Mouse (Mus musculus) lung, postnatal 14 days (tissue): ENCODE data around the gene Npvf.

Source experiments
- DNase-seq: peaks from one replicate; pipeline ENCODE4 v3.0.0; 2021

Npvf gene

DNA sequence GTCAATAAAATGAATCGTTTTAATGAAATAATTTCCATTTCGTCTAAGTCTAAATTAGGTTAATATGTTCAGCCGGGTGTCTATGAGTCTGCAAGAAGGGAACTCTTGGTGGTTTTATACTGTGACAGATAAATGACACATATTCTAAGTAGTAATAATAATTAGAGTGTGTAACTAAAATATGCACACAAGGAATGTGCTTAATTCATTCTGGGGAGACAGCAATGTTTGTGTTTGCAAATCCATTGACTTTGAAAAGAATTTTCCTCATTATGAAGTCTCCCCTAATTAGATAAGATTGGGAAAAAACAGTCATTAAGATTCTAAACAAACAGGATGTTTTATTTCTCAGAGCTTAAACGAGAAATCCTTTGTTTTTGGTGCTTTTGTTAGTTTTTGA is at the start of gene Npvf:
Npvf (minus strand) TSS at position 84 of the 400 bp plus-strand sequence.
- DNase-seq: no peak

DNA sequence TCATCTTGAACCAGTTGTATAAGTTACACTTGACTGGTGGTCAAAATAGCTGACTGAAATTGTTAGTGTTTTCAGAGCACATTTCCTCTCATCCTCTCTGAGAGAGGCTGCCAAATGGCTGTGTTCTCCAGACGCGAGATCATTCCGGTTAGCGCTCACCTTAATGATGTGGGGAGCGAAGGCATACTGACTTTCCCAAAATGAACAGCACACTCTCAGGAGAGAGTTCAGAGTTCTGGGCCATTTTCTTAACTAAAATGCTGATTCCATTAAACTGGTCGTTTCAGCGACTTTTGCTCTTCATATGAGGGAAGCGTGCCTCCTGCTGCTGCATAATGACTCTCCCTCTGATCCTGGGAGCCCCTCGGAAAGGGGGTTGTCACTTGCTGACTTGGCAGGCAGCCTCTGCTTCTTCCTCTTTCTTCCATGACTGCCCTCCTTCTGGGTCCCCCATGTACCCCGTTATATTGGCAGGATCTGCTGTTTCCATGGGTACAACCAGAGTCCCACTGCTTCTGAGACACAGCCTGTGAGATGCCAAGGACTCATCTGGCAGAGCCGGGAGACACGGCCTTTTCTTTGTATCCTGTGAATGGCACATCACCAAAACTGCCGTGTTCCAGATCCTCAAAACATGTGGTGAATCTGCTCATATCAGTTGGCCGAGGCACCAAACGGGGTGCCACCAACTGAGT is 35.0 kb upstream of the Npvf start:
- DNase-seq: no peak

DNA sequence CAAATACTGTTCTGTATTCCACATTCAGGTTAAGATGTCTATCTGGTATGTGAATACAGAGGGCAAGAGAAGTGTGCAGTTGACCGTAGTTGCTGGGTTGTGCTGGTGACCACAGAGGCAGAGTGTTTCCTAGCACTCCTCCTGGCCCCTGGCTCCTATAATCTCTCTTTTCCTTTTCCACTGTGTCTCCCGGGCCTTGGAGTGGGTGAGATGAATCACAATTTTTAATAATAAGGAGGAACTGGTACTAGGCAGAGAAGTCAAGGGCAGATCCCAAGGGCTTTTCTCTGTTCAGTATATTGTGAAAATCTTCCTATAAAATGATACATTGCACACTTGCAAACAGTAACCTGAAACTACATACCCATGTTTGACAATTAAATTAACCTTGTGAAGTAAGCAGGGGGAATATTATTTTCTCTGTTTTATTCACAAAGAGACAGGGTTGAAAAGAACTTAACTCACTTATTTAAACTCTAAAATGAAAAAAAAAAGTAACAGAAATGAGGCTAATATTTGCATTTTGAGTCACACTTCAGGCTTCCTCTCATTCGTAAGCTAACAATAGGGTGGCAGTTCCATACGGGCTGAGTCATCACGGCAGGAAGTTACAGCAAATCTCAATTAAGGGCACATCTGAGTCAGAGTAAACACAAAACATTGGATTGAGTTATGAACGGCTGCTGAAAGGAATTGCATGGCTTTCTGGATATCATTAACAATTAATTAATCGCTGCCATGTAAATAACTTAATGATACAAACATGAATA is 30.6 kb upstream of the Npvf start:
- DNase-seq: no peak

DNA sequence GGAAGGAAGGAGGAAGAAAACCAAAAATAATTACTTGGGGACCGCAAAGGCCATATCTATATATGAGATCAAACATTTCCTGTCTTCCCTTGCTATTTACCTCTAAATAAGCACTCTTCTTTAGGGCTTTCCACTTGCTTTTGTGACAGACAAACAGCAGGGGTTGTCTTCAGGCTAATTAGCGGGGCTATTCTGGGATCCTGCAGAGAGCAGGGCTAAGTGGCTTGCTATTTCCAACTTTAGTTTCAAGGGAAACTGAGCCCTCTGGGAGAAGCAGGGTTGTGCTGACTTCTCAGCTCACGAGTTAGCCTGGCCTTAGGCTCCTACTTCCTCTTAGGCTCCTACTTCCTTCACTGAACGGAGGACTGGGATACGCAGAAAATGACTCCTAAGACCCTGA is 27.3 kb upstream of the Npvf start:
- DNase-seq: no peak

DNA sequence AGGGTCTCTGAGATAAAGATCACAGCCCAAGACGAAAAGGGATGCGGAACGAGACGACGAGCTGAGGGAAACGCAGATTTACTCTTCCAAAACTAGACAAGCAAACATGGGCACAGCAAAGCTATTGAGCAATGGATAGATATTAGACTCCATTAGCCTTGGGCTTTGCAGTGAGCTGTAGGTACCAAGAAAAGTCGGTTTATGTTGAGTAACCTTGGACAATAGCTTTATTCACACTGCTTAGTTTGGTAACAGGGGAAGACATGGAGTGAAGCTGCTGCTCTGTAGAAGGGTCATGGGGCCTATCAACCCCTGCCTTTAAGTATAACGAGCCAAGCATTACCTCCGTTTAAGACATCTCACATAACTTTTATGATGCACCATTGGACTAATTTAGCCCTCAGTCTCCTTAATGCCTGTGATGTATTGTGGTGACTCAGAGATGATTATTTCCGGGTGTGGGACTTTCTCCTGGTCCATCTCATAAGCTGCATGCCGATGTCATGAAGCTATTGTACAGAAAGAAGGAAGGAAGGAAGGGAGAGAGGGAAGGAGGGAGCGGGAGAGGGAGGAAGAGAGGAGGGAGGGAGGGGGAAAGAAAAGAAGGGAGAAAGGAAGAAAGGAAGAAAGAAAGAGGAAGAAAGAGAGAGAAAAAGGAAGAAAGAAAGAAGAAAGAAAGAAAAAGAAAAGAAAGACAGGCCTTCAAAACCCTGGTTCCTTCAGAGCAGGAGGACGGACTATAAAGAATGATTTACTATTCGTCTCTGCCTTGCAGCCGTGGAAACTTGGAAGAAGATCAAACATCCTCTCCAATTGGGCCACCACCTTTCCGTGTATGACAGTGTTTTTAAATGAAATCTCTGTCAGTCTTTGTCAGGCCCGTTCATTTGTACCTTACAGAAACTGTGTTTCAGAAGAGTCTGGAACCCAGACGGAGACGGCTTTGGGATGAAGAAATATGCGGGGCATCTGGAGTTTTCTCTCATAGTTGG is 26.3 kb upstream of the Npvf start:
- no peak for DNase-seq

DNA sequence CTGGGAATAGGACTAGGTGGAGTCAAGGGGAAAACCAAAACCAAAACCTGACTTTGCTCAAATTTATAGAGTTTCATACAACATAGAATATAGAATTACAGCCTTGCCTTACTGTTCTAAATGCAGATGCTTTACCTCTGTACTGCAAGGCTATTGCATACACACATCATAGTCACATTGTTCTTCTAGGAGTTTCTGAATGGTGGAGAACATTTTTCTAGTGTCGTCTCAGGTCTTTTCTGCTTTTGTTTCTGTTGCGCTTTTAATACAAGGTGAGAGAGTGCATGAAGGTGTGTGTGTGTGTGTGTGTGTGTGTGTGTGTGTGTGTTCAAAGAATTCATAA is 25.2 kb upstream of the Npvf start:
- no peak for DNase-seq

DNA sequence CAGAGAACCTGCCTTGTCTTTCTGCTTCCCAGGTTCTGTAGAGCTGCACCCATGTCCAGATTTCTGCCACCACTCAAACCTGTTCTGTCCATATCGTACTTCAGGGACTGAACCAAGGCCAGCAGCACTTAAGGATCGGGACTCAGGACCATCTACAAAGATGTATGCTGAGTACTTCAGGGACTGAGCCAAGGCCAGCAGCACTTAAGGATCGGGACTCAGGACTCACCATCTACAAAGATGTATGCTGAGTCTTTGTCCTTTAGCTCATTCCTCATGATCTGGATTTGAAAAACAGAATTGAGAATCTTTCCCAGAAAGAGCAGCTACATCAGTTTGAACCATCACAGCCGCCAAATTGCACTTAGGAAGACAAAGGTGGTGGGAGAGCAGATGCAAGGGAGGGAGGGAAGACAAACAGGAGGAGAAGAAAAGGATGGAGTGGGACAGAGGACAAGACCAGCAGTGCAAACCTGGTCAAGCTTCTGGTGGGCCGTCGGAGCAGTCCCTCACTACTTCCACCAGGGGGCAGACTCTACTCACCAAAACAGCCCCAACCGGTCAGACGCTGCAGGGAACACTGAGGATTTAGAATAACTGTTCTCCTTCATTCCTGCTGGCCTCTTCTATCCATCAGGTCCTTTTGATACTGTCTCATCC is 24.7 kb upstream of the Npvf start:
- peak; percentile 79 for DNase-seq

DNA sequence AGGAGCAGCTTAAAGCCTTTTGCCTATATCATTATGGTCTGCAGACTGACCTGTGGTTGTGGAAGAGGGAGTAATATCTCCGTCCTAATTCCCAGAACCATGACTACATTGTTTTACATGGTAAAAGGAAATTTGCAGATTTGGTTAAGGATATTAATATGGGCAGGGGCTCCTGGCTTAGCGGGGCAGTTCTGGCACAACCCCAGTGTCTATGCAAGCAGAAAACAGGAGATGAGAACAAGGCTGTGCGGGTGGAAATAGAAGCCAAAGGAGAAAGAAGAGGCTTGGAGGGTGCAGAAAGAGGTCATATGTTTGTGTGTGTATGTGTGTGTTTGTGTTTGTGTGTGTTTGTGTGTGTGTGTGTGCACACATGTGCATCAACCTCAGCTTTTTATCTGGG is 17.0 kb upstream of the Npvf start:
- no peak for DNase-seq

DNA sequence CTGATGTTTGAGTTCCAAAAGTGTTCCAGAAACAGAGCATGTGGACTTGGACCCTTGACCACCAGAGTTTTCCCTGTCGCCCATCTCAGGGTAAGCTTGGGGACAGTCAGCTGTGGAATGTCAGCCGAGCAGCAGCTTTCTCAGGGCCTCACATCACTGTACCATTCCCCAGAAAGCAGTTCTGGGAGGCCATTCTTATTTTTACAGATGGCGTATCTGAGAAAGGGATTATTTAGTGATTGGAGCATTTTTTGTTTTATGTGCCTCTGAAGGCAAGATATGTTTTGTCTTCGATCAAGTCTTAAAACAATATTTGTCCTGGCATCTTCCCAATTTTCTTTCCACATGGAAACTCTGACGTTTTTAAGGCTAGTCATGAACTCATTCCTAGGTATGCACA is 12.7 kb upstream of the Npvf start:
- no peak for DNase-seq

DNA sequence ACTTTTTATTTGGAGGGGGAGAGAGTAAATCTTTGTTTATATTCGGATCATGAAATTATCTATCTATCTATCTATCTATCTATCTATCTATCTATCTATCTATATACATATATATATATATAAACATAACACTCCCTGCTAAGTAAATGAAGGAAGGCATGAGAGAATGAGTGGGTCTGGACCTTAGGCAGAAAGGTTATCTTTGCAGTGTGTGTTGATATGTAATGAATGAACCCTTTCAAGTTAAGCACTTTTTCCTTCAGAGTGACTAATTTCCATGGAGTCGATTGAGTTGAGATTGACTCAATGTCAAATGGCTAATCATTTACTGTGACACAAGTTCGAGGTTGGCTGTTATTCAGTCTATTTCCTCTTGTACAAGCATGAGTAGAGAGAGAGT is 10.8 kb upstream of the Npvf start:
- DNase-seq: no peak

DNA sequence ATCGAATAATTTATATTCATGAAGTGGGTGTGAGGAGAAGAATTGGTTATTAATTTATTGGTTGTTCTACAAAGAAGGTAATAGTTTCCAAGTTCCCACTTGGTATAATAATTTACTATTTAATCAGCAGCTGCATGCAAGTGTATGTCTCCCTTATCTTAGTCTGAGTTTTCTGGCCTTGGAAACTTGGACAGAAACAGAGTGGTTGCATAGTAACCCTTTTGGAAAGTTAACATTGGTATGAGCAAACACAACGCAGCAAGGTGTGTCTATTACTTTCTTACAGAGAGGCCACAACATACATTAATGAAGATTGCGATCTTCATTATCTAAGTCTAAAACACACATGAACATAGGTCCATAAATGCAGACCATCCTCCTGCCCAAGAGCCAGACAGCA is 10.0 kb upstream of the Npvf start:
- DNase-seq: no peak

DNA sequence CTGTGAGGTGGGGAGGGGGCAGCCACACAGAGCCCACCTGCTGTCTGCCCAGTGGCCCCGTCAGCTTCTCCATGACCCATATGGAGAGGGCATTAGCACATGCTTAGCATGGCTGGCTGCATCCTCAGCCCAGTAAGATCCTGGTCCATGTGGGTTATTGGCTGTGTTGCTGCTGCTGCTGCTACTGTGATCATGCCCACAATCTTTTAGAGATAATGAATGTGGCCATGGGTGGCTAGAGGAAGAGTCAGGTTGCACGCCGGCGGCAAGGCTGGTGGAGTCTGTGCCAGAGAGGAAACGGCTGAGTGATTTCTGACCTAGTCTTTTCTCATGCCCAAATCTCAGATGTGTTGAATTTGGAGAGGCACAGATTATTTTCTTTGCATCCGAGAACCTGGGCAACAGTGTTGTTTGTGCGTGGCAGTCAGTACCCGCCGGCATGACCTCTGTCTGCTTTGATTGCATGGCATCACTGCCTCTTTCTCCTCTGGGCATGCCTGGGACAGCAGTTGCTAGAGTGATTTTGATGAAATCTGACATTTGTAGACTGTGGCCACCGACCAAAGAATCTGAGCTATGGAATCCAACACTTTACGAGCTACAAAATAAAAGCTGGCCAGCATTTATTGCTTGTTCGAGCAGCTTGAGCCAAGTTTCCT is 8.8 kb upstream of the Npvf start:
- no peak for DNase-seq

DNA sequence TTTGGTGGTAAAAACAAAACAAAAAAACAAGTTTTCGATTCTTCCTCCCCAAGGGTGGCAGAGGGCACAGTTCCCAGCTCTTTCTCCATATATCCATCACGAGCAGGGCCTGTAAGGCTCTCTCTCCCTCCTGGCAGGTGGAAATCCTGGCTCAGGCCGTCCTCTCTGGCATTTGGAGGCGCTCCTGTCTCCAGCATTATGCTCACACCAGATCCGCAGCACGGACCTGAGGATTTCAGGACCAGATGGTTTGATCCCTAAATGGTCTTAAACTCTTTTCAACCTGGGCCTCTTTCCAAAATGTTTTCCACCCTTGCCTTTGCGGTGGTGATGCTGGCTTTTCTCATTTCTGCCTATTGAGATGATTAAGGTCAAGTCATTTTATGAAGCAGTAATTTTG is 7.5 kb upstream of the Npvf start:
- no peak for DNase-seq

DNA sequence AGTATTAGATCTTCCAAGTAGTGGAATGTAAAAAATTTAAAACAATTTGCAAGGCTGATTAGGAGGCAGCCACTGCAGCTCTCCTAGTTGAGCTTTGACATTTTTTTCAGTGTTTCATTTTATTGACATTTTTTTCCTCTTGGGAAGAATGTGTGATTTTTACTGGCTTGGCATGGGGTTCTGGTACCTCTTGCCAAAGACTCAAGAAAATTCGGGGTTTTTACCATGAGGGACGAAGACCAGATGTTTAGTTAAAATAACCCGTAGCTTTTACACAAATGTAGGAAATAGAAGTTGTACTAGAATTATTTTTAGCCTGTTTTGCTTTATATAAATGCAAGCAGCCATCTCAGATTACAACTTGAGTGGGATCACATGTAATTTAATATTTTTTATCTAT is 4.2 kb upstream of the Npvf start:
- no peak for DNase-seq

DNA sequence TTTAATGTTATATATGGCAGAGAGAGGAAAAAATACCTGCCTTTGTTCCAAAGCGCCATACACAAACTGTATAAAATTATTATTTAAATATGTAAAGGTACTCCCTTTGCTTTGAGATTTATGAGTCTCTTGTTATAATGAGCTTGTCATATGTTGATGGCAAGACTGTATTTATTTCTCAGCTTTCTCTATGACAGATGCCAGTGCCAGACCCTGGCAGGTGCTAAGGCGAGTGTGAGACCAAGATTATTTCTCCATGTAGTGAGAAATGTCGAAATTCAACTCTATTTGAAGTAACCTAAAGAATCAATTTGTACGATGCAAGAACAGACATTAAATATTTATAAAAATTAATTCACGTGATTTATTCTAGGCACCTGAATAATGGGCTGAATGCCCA is 3.8 kb upstream of the Npvf start:
- DNase-seq: no peak

DNA sequence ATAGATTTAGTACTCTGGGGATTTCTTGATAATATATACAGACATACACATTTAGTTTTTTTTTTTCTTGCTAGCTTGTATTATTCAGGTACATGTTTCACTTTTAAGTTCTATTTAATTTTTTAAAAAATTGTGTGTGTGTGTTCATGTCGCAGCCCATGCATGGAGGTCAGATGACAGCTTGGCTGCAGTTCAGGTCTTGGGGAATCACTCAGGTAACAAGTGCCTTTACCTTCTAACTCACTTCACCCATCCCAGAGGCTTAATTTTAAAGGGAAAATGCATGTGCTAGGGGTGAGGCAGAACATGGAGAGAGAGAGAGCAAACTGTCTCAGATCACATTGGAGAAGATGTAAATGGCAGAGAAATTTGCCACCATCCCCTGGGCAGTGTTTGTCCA is 2.2 kb upstream of the Npvf start:
- no peak for DNase-seq

DNA sequence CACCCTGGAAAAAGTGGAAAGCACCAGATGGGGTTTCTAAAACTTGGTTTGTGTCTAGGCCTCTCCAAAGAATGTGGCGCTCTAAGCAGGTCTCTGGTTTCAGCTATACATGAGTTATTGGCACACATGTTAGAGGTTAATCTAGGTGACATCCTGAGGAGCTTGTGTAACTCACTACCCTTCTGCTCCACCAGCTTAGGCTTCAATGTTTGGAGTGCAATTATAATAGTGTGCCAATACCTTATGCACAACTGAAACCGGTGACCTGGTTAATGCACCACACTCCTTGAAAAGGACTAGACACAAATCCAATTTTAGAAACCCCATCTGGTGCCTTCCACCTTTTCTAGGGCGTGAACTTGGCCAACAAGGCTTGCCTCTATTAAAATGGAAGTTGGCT is 1.7 kb upstream of the Npvf start:
- DNase-seq: no peak

DNA sequence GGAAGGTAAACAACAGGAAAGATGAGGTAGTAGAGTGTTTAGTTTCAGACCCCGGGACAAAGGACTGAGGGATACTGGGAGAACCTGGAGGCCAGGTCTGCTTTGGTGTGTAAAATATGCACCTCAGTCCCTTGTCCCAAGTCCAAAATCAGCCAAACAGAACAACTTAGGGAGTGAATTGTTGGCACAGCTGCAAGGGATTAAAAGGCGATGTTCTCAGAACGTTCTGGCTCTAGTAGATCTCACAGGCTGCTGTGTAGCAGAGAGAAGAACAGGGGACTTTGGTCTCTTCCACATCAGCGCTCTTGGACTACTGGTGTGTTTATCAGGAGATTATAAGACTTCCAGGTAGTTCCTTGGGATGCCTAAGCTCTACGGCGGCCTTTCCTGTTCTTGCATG is 6.6 kb downstream of the Npvf start:
- no peak for DNase-seq

DNA sequence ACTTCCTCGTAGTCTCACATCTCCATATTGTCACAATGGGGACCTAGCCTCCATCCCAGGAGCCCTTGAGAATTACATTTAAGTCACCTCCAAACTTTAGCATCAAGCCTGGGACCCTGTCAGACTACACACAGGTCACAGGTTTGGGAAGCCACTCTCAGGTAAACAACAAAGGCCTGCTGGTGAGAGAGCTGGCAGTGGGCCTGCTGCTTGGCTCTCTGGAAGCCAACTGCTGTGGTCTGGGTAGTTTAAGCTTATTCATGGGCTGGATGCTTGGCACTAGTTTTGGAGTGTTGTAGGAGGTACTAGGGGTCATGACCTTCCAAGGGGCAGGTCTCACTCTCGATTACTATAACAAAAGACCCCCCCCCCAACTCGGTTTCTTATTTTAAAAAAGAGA is 7.6 kb downstream of the Npvf start:
- DNase-seq: no peak

DNA sequence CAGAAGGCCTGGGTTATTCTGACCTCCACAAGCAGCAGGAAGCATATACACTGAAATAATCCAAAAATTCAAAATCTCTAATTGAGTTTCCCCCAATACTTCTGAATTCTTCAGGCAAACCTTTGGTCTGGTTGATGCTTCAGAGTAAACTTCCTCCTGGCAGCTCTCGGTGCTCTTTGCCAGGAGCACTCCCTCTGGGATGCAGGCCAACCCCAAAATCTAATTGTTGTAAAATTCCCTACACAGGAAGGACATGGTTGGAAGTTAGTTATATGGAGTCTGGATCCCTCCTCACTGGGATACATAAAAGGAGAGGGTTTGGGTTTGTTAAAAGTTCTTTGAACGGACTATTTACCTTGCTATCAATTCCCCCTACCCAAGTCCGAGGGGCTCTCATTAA is 9.5 kb downstream of the Npvf start:
- peak; percentile 35 for DNase-seq

DNA sequence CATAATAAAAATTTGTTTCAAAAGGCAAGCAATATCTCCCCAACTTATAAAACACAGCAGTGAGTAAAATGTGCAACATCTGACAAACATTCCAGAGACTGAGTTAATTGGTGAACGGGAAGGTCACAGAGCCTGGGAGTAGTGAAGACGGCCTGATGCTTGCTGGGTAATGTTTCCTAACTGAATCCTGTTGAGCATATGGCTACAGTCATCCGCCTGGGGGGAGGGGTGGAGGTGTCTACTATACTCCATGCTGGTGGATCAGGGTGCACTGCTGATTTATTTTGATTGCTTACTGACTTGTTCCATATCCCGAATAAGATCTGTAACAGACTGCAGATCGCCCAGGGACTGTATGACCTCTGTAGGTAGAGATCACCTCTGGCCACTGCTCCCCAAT is 12.3 kb downstream of the Npvf start:
- no peak for DNase-seq

DNA sequence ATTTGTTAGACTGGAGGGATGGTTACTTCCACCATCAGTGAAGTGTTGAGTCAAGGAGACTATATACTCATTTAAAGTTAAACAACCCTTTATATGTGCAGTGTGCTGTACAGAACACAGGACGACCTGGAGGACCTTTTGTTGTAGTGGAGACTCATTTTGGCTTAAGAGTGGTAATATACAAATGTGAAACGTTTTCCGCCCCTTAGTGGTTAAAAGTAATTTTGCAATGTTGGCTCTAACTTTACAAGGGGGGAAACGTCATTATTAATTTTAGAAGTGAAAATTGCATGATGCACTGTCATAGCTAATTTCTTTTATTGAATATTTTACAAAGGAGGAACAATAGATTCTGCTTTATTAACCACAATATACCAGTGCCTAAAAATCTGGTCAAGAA is 13.9 kb downstream of the Npvf start:
- peak; percentile 13 for DNase-seq

DNA sequence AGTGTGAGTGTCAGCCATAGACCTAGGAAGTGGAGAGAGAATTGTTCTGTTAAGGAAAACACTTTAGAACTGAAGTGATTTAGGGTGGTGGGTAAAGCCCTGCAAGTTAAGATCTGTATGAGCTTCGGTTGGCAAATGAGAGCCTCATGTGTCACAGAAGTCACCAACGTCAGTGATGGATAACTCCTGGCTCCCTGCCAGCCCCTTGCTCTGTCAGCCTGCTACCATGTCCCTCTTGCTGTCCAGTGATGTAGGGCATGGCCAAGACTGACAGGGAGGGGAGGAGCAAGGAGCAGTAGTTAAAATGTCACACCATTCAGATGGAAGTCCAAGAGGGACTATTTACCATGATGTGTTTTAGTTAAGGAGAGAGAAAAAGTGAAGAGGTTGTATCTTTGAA is 14.6 kb downstream of the Npvf start:
- no peak for DNase-seq
